Mouse (Mus musculus) frontal cortex, adult (tissue): ENCODE data around the gene Tex14.
A peak's percentile ranks its signal among the peaks of the same experiment; 100 is the strongest.

Experiments used
- ATAC-seq: cut with Nextera tagmentation; 2 replicates; pipeline ENCODE4 v1.9.2; 2017; ENCODE audit warnings: mild to moderate bottlenecking, moderate library complexity, mixed read lengths; ENCODE audit not compliant: low TSS enrichment

Tex14 gene

DNA sequence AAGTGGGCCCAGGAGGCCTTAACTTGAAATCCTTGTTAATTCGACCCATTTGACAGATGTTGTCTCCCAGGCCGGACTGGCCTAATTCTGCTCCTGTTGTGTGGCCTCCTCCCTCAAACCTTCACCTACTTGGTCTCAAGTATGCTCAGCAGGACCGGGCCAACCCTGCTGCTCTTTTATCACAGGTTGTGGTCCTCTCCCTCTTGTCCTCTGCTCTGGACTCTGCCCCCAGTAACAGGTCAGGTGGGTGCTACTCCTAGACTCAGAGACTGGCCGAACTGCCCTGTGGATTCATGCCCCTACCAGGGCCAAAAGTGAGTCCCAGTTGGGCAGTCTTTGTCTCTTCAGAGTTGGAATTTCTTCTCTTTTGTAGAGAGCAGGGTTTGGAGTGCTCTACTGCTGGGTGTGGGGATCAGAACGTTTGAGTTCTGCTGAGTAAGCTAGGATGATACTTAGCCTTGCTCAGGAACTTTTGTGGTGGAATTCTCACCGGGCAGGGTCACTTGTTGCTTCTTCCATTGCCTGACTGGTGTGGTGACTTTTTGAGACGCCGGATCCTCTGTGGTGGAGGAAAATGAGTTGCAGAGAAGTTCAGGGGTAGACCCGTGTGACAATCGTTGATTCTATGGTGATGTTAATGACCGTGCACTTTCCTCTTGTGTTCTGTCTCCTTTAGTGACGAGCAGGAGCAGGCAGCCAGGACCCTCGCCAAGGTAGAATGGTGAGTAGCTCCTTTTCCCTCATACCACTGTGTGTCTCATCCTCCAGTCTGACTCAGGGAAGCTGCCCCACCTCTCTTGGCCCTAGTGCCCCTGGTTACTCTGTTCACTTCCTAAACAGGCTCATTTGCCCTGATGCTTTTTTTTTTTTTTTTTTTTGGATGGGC lies 188.1 kb downstream of the Tex14 start:
- ATAC-seq: no peak

DNA sequence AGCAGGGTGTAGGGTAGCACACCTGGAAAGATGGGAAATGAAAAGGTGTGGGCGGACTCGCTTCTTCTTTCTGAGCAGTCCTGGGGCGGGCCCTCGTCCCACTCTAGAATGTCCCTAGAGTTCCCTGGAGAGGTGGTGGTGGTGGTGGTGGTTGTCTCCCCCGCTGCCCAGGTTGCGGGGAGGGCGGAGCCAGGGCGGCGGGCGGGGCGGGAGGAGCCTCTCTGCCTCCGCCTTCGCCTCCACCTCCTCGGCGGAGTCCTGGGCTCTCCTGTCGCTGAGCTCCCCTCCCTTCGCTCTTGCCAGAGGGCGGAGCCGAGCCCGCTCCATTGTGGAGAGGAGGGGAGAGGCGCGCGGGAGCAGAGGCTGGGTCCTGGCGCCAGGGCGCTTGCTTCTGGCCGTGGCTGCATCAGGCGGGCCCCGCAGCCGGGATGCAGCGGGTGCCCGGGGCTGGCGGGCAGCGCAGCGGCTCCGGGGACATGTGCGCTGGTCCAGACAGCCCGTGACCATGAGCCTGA lies 190.5 kb downstream of the Tex14 start:
- ATAC-seq: peak; percentile 58

DNA sequence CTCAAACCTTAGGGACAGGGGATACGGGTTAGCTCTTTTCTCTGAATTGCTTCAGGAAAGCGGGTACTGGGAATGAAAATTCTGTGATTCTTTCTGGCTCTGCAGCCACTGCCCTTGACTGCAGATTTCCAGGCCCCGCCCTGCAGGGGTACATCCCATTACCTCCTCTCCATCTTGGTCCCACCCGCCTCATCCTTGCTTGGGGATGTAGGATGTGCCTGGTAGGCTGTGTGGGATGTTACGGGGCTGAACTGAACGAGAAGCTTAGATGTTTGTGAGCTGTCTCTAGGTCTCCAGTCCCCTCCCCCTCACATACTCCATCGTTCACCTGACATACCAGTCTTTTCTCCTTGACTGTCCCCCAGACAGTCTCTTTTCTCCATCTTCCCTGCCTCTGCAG lies 191.1 kb downstream of the Tex14 start:
- no peak for ATAC-seq

DNA sequence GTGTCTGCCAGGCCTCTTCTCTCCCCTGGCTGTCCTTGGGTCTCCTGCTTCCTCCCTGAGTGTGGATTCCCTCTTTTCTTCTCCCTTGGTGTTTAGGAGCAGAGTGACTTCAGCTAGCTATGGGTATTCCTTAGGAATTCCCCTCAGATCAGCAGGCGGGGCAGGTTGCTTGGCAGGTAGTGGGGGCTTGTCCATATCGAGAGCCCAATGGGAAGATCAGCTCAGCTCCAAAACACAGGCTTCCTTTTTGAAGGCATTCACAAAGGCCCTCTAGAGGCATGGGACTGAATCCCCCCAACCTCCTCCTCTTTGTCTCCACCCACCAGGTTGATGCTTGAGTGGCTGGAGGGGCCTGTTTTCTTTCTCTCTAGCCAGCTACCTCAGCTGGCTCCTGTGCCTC lies 191.6 kb downstream of the Tex14 start:
- no peak for ATAC-seq

DNA sequence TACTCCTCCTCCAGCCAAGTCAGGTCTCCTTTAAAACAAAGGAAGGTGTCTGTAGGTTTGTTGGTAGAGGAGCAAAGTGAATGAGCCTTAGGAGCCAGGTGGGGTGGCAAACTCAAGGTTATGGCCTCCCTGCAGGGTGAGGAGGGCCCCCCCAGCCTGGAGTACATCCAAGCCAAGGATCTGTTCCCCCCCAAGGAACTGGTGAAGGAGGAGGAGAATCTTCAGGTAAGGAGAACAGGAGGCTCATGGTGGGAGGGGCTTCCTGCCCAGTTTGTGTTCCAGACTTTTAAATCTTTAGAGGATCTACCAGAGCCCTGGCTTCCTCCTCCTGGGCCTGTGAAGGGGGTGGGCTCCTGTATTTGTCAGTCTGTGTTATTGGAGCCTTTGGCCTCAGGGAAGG lies 192.2 kb downstream of the Tex14 start:
- no peak for ATAC-seq

DNA sequence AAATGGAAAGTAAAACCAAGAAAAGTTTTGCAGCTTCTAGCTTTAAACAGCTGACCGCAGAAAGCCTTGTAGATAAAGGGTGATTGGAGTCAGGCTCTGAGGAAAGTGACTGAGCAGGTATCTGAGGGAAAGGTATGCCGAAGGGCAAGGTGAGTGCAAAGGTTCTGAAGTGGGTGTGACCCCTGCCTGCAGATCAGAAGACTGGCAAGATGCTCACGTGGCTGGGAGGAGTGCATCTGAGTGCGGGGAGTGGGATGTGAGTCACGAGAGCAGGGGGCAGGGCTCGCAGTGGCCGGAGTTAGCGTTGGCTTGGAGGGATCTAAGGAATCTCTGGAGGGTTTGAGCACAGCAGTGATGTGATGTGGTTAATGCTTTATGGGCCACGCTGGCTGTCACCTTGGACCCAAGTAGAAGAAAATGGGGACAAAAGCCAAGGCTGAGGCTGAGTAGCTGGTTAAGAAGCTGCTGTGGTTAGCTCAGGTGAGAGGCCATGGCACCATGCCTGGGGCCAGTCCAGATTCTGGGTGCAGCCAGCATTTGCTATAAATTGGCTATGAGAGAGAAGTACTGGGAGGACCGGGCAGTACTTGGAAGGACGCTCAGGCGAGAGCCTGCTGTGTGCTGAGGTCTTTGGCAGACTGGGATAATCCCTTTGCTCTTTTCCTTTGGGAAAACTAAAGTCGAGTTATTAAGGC lies 194.7 kb downstream of the Tex14 start:
- ATAC-seq: no peak

DNA sequence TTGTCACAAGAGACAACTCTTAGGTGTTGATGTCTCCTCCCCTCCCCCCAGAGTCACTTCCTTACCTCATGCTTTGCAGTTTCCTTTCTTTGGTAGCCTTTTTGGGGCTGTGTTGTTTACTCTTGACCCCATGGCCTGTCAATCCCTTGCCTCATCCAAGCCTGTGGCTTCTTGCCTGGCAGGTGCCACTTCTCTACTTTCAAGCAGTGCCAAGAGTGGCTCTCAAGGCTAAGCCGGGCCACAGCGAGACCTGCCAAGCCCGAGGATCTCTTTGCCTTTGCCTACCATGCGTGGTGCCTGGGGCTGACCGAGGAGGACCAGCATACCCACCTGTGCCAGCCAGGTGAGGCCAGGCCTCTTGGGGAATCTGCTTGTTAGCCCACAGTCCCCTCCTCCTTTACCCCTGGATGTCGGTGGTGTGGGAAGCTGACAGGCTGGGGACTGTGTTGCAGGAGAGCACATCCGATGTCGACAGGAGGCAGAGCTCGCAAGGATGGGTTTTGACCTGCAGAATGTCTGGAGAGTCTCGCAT lies 195.5 kb downstream of the Tex14 start:
- no peak for ATAC-seq

DNA sequence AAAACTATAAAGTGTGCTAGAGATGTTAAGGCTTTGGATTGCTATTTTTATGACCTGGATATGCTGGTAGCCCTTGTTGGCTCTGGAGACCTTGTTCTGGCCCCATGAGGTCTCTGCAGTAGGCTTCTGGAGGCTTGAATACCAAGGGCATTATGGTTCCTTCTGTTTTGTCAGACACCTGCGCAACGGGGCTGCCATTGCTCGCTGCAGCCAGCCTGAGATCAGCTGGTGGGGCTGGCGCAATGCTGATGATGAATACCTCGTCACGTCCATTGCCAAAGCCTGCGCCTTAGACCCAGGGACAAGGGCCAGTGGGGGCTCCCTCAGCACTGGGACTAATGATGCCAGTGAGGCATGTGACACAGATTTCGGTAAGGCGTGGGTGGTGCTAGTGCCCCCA lies 197.4 kb downstream of the Tex14 start:
- ATAC-seq: no peak

DNA sequence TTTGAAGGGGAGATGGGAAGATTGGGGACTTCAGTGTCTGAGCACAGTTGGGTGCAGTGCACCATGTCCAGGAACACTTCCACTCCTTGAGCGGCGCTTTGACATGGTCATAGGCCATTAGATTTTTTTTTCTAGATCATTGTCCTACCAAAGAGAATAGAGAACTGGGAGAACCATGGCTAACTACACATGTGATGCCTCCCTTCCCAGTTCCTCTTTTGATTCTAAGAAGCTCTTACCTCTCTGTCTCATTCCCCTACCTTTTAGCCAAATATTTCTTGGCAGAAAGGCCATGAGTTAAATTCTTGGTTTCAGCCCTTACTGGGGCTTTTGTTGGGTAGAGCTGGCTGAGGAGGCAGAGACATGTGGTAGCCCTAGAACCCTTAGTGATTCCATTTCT lies 198.7 kb downstream of the Tex14 start:
- ATAC-seq: no peak
